Mouse (Mus musculus): ENCODE measurements around the gene Tomm20l.

The Tomm20l gene

DNA sequence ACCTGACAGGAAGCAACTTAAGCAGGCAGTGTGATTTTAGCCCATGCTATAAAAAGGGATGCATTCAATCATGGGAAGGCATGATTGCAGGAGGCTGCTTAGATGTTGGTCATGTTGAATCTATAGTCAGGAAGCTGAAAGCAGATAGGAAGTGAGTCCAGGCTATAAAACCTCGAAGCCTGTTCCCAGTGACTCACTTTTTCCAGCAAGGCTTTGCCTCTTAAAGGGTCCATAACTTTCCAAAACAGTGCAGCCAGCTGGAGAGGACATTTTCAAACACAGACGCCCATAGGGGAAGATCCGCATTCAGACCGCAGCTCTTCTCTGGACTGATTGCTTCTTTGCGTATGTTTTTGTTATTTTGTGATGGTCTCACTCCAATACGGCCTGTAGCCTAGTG lies 43.8 kb downstream of the Tomm20l start:
- no peak for DNase-seq (ENCODE audit: low spot score)

DNA sequence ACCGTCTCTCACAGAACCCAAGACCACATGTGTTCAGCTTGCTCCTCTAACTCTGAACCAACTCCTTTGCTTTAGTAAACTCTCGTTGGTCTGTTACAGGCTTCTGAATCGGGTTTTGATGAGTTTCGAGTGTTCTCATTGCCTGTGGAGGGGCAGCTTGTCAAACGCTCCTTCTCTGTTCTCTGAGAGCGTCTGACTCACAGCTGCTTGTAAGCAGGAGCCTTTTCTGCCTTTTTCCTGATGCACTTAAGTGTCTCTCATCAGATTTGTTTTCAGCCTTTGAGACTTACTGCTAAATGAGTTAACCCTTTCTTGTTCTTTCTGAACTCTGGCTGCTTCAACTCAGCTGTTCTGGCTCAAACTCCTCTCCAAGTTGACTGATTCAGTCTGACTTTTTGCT lies 46.7 kb downstream of the Tomm20l start:
- no peak for DNase-seq (ENCODE audit: low spot score)

DNA sequence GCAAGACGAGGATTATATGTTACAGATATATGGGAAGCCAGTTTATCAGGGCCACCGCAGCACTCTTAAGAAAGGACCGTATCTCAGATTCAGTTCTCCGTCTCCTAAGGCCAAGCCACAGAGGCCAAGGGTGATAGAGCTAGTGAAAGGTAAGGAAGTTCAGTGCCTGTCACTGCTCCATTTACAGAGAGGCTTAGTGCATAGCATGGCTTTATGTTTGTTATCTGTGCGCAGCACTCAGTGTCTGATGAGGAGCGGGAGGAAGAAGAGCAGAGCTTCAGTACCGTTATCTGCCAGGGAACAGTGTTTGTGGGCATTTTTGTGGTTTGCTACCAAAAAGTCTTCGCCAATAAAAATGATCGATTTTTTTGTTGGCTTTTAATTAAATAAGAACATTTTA lies 53.2 kb downstream of the Tomm20l start:
- DNase-seq (ENCODE audit: low spot score), result no peak

DNA sequence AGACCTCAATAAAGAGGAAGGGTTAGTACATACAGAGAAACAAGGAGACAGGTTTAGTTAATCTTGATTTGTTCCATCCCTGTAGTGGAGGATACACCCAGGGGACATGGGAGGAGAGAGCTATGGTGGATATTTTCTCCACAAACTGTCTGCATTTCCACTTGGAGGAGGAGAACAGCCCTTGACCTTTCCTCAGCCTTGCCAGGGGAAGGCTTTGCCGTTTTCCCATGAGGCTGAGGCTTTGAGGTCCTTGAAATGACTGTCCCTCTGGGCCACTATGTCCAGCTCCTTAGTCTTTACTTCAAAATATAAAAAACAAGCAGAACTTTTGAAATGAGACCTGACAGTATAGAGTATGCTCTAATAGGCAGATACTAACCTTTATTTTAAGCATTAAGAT lies 58.7 kb downstream of the Tomm20l start:
- no peak for DNase-seq (ENCODE audit: low spot score)

All from ovary, postnatal 14 days (tissue).